Mouse (Mus musculus): Measurements from ENCODE around the gene Igf2bp2. TPM values are rescaled to one million over a fixed set of nuclear protein-coding genes. Genes with fewer than 3 reads are reported as not detected.
A peak's percentile ranks its signal among the peaks of the same experiment; 100 is the strongest.

Gene Igf2bp2
- total and polyA plus RNA-seq, 3 experiments = 0.43 to 1.5 (median 0.51) TPM

GRCm38 (mm10) chr16:22061555-22062160 lies 101.4 kb downstream of the Igf2bp2 start:
- H3K9me3 ChIP-seq (replicated peaks; ENCODE audit: low read length) = peaks cover 4% of the 10 kb centered on the region
- peak overlapping the region in 2 of 3 experiments; percentile 21 to 38 for H3K4me3 ChIP-seq (replicated peaks in 1 of 3; ENCODE audit: low read depth in 2 of 3, low read length in 2 of 3, poor library complexity in 1 of 3)
- dilution Hi-C loops (cut with MboI; ENCODE audit: extremely low pct_ligation_motif_present, extremely low pct_unique_long_range_greater_than_20kb, low sequenced_read_pairs) = no loop called here

GRCm38 (mm10) chr16:22060416-22060815 lies 102.7 kb downstream of the Igf2bp2 start:
- Histone ChIP-seq H3K4me2 (ENCODE audit: insufficient read depth, low read depth, poor library complexity, severe bottlenecking) (no peak overlapping the region), H3K79me2 (replicated peaks; ENCODE audit: control insufficient read depth, extremely low read depth, insufficient read depth, poor library complexity, severe bottlenecking) (no peaks in the 10 kb centered on the region), H3K36me3 (replicated peaks in 1 of 2; ENCODE audit: control insufficient read depth in 1 of 2, insufficient read depth in 1 of 2, low read length in 1 of 2) (no peaks in the 10 kb centered on the region), H3K9ac (ENCODE audit: insufficient read depth, low read depth) (no peak overlapping the region), H3K9me3 (replicated peaks; ENCODE audit: low read length) (no peaks in the 10 kb centered on the region), H3K27me3 (replicated peaks) (no peaks in the 10 kb centered on the region), H3K4me3 (replicated peaks in 1 of 3; ENCODE audit: low read depth in 2 of 3, low read length in 2 of 3, poor library complexity in 1 of 3) (no peak overlapping the region), H3K4me1 (ENCODE audit: control insufficient read depth in 1 of 2, insufficient read depth in 2 of 2) (peaks cover 9 to 23% of the 10 kb centered on the region in 2 experiments), H3K27ac (ENCODE audit: insufficient read depth, low read depth) (no peak overlapping the region)
- no peak for TF ChIP-seq TBP (conservative IDR thresholded peaks at IDR 0.05; ENCODE audit: low read depth, low read length)
- TF ChIP-seq HCFC1 (IDR thresholded peaks at IDR 0.05; ENCODE audit: low read depth, low read length) = no peak
- TF ChIP-seq MXI1 (IDR thresholded peaks at IDR 0.05; ENCODE audit: low read depth, low read length) = no peak
- TF ChIP-seq ELF1 (IDR thresholded peaks at IDR 0.05; ENCODE audit: low read depth, low read length) = no peak
- TF ChIP-seq MAFK (IDR thresholded peaks at IDR 0.05; ENCODE audit: insufficient replicate concordance, low read length) = no peak
- TF ChIP-seq BHLHE40 (IDR thresholded peaks at IDR 0.05; ENCODE audit: low read depth, low read length) = no peak
- TF ChIP-seq SIN3A (IDR thresholded peaks at IDR 0.05; ENCODE audit: low read length) = no peak
- no peak for TF ChIP-seq USF2 (conservative IDR thresholded peaks at IDR 0.05; ENCODE audit: low read depth, low read length)
- TF ChIP-seq POLR2A (IDR thresholded peaks at IDR 0.05; ENCODE audit: low read depth, low read length) = no peak
- no peak for TF ChIP-seq NRF1 (IDR thresholded peaks at IDR 0.05; ENCODE audit: low read depth, low read length)
- TF ChIP-seq ZC3H11A (IDR thresholded peaks at IDR 0.05; ENCODE audit: low read depth, low read length) = no peak
- TF ChIP-seq UBTF (IDR thresholded peaks at IDR 0.05; ENCODE audit: low read depth, low read length) = no peak
- no peak for TF ChIP-seq E2F4 (IDR thresholded peaks at IDR 0.05; ENCODE audit: insufficient replicate concordance, low read depth, low read length)
- TF ChIP-seq ZMIZ1 (IDR thresholded peaks at IDR 0.05; ENCODE audit: low read depth, low read length) = no peak
- no peak for TF ChIP-seq JUN (IDR thresholded peaks at IDR 0.05; ENCODE audit: insufficient read depth, low read depth, low read length)
- DNase-seq (ENCODE audit: extremely low read depth) = no peak
- in situ Hi-C loops (cut with MboI; ENCODE audit: low pct_ligation_motif_present, low pct_unique_long_range_greater_than_20kb, low sequenced_read_pairs) (no loop called here), dilution Hi-C loops (cut with MboI; ENCODE audit: extremely low pct_ligation_motif_present, extremely low pct_unique_long_range_greater_than_20kb, low sequenced_read_pairs) (no loop called here)

More at GRCm38 (mm10) chr16:22061555-22062160, 101.4 kb downstream of the Igf2bp2 start:
- H3K36me3 ChIP-seq (replicated peaks in 1 of 2; ENCODE audit: control insufficient read depth in 1 of 2, insufficient read depth in 1 of 2, low read length in 1 of 2) = no peaks in the 10 kb centered on the region
- no peak overlapping the region for H3K27ac ChIP-seq (ENCODE audit: insufficient read depth, low read depth)
- no peaks in the 10 kb centered on the region for H3K79me2 ChIP-seq (replicated peaks; ENCODE audit: control insufficient read depth, extremely low read depth, insufficient read depth, poor library complexity, severe bottlenecking)
- TF ChIP-seq IRF4 (IDR thresholded peaks at IDR 0.05; ENCODE audit: low read depth, low read length) (peak; percentile 73), CHD2 (IDR thresholded peaks at IDR 0.05; ENCODE audit: low read length) (no peak), TCF12 (IDR thresholded peaks at IDR 0.05; ENCODE audit: low read depth, low read length) (peak; percentile 50; the same call in 1 of the 2 replicates), USF1 (IDR thresholded peaks at IDR 0.05; ENCODE audit: low read depth, low read length) (peak; percentile 47), CHD1 (IDR thresholded peaks at IDR 0.05; ENCODE audit: low read depth, low read length) (no peak), ZNF384 (IDR thresholded peaks at IDR 0.05; ENCODE audit: low read depth, low read length) (peak; percentile 73), BHLHE40 (IDR thresholded peaks at IDR 0.05; ENCODE audit: low read depth, low read length) (peak; percentile 73), ELF1 (IDR thresholded peaks at IDR 0.05; ENCODE audit: low read depth, low read length) (peak; percentile 67; the same call in 1 of the 2 replicates), RCOR1 (conservative IDR thresholded peaks at IDR 0.05; ENCODE audit: low read depth, low read length) (no peak), MYC (IDR thresholded peaks at IDR 0.05; ENCODE audit: low read depth, low read length) (peak; percentile 62; the same call in 1 of the 2 replicates)
- no peak overlapping the region for H3K9ac ChIP-seq (ENCODE audit: insufficient read depth, low read depth)
- in situ Hi-C loops (cut with MboI; ENCODE audit: low pct_ligation_motif_present, low pct_unique_long_range_greater_than_20kb, low sequenced_read_pairs) = no loop called here
- peaks cover 9 to 26% of the 10 kb centered on the region in 2 experiments for H3K4me1 ChIP-seq (ENCODE audit: control insufficient read depth in 1 of 2, insufficient read depth in 2 of 2)
- peak overlapping the region; percentile 60 for H3K4me2 ChIP-seq (ENCODE audit: insufficient read depth, low read depth, poor library complexity, severe bottlenecking)
- peak; percentile 69 for DNase-seq (ENCODE audit: extremely low read depth)
- H3K27me3 ChIP-seq (replicated peaks) = no peaks in the 10 kb centered on the region

All from CH12.LX (cell line).